Mouse (Mus musculus): ENCODE data around the gene Nfrkb.

DNA sequence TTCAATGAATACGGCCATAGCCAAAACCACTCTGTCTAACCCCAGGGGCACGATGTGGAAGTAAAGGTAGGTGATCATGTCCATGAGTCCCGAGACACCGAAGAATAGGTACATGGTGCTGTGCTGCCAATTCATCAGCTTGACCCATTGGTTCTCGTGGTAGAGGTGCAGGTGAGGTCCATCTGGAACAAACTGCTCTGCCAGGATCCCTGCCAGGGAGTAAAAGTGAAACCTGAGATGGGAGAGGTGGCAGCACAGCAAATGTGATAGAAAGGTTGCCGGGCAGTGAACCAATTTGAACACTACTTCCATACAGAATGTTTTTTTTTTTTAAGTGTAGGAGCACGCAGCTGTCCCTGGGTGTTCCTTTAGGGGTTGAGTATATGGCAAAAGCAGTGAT, 43.0 kb downstream of the Nfrkb start:
- no peak for TF ChIP-seq CTCF (IDR thresholded peaks at IDR 0.05; ENCODE audit: control insufficient read depth, insufficient read depth, low read length)
- no peak for TF ChIP-seq POLR2A (IDR thresholded peaks at IDR 0.05; ENCODE audit: borderline replicate concordance, control insufficient read depth, low read depth, low read length)

All from bone marrow, adult 2 months (tissue).